Comparison of ENCODE assay signal across 22 mouse cellular contexts in the genomic region with DNA sequence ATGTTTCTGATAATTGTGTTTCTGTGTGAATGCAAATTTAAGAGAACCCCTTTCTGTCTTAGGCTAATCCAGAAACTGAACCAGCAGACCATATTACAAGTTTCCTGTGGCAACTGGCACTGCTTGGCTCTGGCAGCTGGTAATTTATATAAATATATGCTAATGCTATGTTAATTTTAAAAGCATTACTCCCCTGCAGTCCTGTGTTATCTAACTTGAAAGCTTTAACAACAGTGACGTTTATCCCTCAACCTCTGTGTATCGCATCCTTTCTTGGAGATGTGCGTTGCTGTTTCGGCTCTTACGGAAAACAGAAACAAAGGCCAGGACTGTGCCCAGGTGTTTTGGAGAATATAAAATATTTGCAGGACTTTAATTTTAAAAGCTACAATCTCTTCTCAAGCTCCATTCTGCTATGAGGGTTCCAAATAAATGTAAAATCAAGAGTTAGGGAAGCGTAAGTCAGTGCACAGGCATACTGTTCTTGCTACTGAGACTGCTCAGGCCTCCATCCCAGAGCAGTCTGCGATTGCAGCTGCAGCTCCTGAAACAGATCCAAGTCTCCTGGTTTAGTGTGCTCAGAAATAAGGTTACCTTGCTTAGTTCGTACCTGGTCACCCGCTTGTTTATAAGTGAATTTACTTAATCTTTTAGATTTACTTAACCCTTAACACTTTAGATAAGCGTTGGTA. TPM values are rescaled to one million over a fixed set of nuclear protein-coding genes. Genes with fewer than 3 reads are reported as not detected.
DNase-seq lines count a peak whose midpoint lies in the region; ATAC-seq and TF ChIP-seq lines count a peak whose summit lies in the region.
"Had no signal": no experiment of that assay in that cellular context is flagged by ENCODE, and none has a peak within 500 bp of the region (broad histone marks: within the 10 kb centered on the region; RNA-seq: fewer than 3 reads in every experiment).

No protein-coding gene starts in this region.

- peaks cover 12% of the 10 kb centered on the region for H3K4me1 ChIP-seq in forebrain, embryonic 13.5 days
- no peaks in the 10 kb centered on the region for H3K4me1 ChIP-seq in forebrain, embryonic 11.5 days (replicated peaks; ENCODE audit: control insufficient read depth, insufficient read depth, low read length)
- 0 out of 2 replicates have a peak, but pooled peaks cover 7% of the 10 kb centered on the region for H3K4me1 ChIP-seq in hindbrain, embryonic 13.5 days (replicated peaks)
- H3K4me1 ChIP-seq in hindbrain, embryonic 10.5 days (replicated peaks), result no peaks in the 10 kb centered on the region
- no peaks in the 10 kb centered on the region for H3K4me1 ChIP-seq in hindbrain, postnatal 0 days (ENCODE audit: insufficient read depth, low read length)
- H3K4me1 ChIP-seq: kidney, embryonic 15.5 days; lung, embryonic 15.5 days; neural tube, embryonic 12.5 days had no signal

- 0 out of 2 replicates have a peak overlapping the region, but pooled peaks have one; percentile 2 for H3K4me2 ChIP-seq in forebrain, embryonic 13.5 days
- H3K4me2 ChIP-seq in forebrain, embryonic 11.5 days (ENCODE audit: low read depth, low read length, severe bottlenecking), result no peak overlapping the region
- H3K4me2 ChIP-seq in hindbrain, embryonic 13.5 days, result no peak overlapping the region
- no peak overlapping the region for H3K4me2 ChIP-seq in hindbrain, postnatal 0 days (ENCODE audit: low read depth, low read length)
- H3K4me2 ChIP-seq: embryonic facial prominence, embryonic 15.5 days; heart, embryonic 13.5 days; kidney, embryonic 15.5 days; lung, embryonic 15.5 days; neural tube, embryonic 12.5 days had no signal

- intact Hi-C loops in gastrocnemius, postnatal 36 days (cut with DNase I), result no loop called here

- H3K36me3 ChIP-seq in forebrain, embryonic 13.5 days (ENCODE audit: poor library complexity, severe bottlenecking), result 0 out of 2 replicates have a peak, but pooled peaks cover 7% of the 10 kb centered on the region
- no peaks in the 10 kb centered on the region for H3K36me3 ChIP-seq in forebrain, embryonic 11.5 days (ENCODE audit: control insufficient read depth, insufficient read depth, low read length)
- H3K36me3 ChIP-seq in hindbrain, embryonic 13.5 days, result peaks cover 22% of the 10 kb centered on the region
- no peaks in the 10 kb centered on the region for H3K36me3 ChIP-seq in hindbrain, embryonic 10.5 days
- peaks cover 11% of the 10 kb centered on the region; the same call in 1 of the 2 replicates for H3K36me3 ChIP-seq in hindbrain, postnatal 0 days (ENCODE audit: insufficient read depth, low read length)
- H3K36me3 ChIP-seq: lung, embryonic 15.5 days; neural tube, embryonic 12.5 days had no signal

- WGBS in forebrain, embryonic 13.5 days, result 73% methylated on average over 10 of the region's 10 CpGs
- 88% methylated on average over 10 of the region's 10 CpGs for WGBS in forebrain, embryonic 11.5 days
- 80% methylated on average over 10 of the region's 10 CpGs for WGBS in hindbrain, embryonic 13.5 days
- WGBS in hindbrain, embryonic 10.5 days, result 93% methylated on average over 10 of the region's 10 CpGs
- WGBS in hindbrain, postnatal 0 days, result 69% methylated on average over 10 of the region's 10 CpGs

- peak; percentile 87 for ATAC-seq in forebrain, embryonic 13.5 days
- no peak for ATAC-seq in forebrain, embryonic 11.5 days (replicated peaks; ENCODE audit: low FRiP score)
- ATAC-seq in hindbrain, embryonic 13.5 days (ENCODE audit: low FRiP score), result peak; percentile 49; the same call in 1 of the 2 replicates
- no peak for ATAC-seq in hindbrain, postnatal 0 days
- ATAC-seq in megakaryocyte-erythroid progenitor cell, adult 5-6 weeks (replicated peaks; ENCODE audit: low FRiP score, low TSS enrichment, poor library complexity, severe bottlenecking), result no peak
- ATAC-seq: intestine, embryonic 16.5 days; Patski had no signal

- peak overlapping the region; percentile 51 for H3K27ac ChIP-seq in forebrain, embryonic 13.5 days
- no peak overlapping the region for H3K27ac ChIP-seq in forebrain, embryonic 11.5 days (ENCODE audit: low read depth, low read length)
- H3K27ac ChIP-seq in hindbrain, embryonic 13.5 days, result peak overlapping the region; percentile 23; the same call in 1 of the 2 replicates
- no peak overlapping the region for H3K27ac ChIP-seq in hindbrain, embryonic 10.5 days
- H3K27ac ChIP-seq in hindbrain, postnatal 0 days, result no peak overlapping the region
- H3K27ac ChIP-seq: embryonic facial prominence, embryonic 15.5 days; kidney, embryonic 15.5 days; liver, embryonic 14.5 days; lung, embryonic 15.5 days; macrophage; neural tube, embryonic 12.5 days had no signal

- H3K4me3 ChIP-seq in forebrain, embryonic 13.5 days, result no peak overlapping the region
- H3K4me3 ChIP-seq in forebrain, embryonic 11.5 days (ENCODE audit: low read depth, low read length), result no peak overlapping the region
- H3K4me3 ChIP-seq in hindbrain, embryonic 13.5 days, result no peak overlapping the region
- H3K4me3 ChIP-seq in hindbrain, embryonic 10.5 days, result no peak overlapping the region
- no peak overlapping the region for H3K4me3 ChIP-seq in hindbrain, postnatal 0 days (ENCODE audit: low read length)
- H3K4me3 ChIP-seq: embryonic facial prominence, embryonic 15.5 days; gastrocnemius, adult 2 months; heart, embryonic 13.5 days; kidney, embryonic 15.5 days; lung, embryonic 15.5 days; neural tube, embryonic 12.5 days had no signal

- no peak for DNase-seq in forebrain, embryonic 11.5 days (ENCODE audit: low spot score)
- no peak for DNase-seq in hindbrain, embryonic 10.5 days (ENCODE audit: low spot score)
- DNase-seq in brain, adult 2 months (ENCODE audit: low read depth, low spot score), result peak; percentile 48
- DNase-seq in hindbrain, postnatal 0 days (ENCODE audit: low spot score), result peak; percentile 22
- DNase-seq in gastrocnemius, postnatal 36 days, result no peak
- DNase-seq: adrenal gland, postnatal 14 days; thymus, postnatal 25 days had no signal

- H3K9me3 ChIP-seq in forebrain, embryonic 13.5 days (replicated peaks), result no peaks in the 10 kb centered on the region
- H3K9me3 ChIP-seq in forebrain, embryonic 11.5 days (ENCODE audit: control insufficient read depth, low read length), result no peaks in the 10 kb centered on the region
- no peaks in the 10 kb centered on the region for H3K9me3 ChIP-seq in hindbrain, embryonic 13.5 days
- no peaks in the 10 kb centered on the region for H3K9me3 ChIP-seq in hindbrain, embryonic 10.5 days
- no peaks in the 10 kb centered on the region for H3K9me3 ChIP-seq in hindbrain, postnatal 0 days (ENCODE audit: low read length)
- H3K9me3 ChIP-seq: embryonic facial prominence, embryonic 15.5 days; heart, embryonic 13.5 days; kidney, embryonic 15.5 days; lung, embryonic 15.5 days; neural tube, embryonic 12.5 days had no signal

- H3K9ac ChIP-seq in forebrain, embryonic 13.5 days, result no peak overlapping the region
- no peak overlapping the region for H3K9ac ChIP-seq in forebrain, embryonic 11.5 days (ENCODE audit: low read length)
- H3K9ac ChIP-seq in hindbrain, embryonic 13.5 days, result no peak overlapping the region
- no peak overlapping the region for H3K9ac ChIP-seq in hindbrain, postnatal 0 days (replicated peaks; ENCODE audit: low read length)
- H3K9ac ChIP-seq: embryonic facial prominence, embryonic 15.5 days; heart, embryonic 13.5 days; kidney, embryonic 15.5 days; liver, embryonic 14.5 days; lung, embryonic 15.5 days; neural tube, embryonic 12.5 days had no signal

- no peak for TF ChIP-seq CTCF in hindbrain, postnatal 0 days (IDR thresholded peaks at IDR 0.05; ENCODE audit: low read depth)

- H3K27me3 ChIP-seq in forebrain, embryonic 13.5 days, result no peaks in the 10 kb centered on the region
- H3K27me3 ChIP-seq in forebrain, embryonic 11.5 days (ENCODE audit: control insufficient read depth, insufficient read depth, low read length), result no peaks in the 10 kb centered on the region
- H3K27me3 ChIP-seq in hindbrain, embryonic 13.5 days, result no peaks in the 10 kb centered on the region
- H3K27me3 ChIP-seq in hindbrain, embryonic 10.5 days (ENCODE audit: insufficient read depth, poor library complexity, severe bottlenecking), result no peaks in the 10 kb centered on the region
- H3K27me3 ChIP-seq in hindbrain, postnatal 0 days (ENCODE audit: insufficient read depth, low read length), result no peaks in the 10 kb centered on the region
- H3K27me3 ChIP-seq: embryonic facial prominence, embryonic 15.5 days; heart, embryonic 13.5 days; kidney, embryonic 15.5 days; lung, embryonic 15.5 days; neural tube, embryonic 12.5 days; Patski had no signal

RNA-seq across cellular contexts. Expression of a gene that starts 24.6 kb away (rescaled TPM):
- polyA plus RNA-seq in forebrain, embryonic 13.5 days (2015; fragmentation: Nextera tagmentation; extraction: Ambion mirVana), result 14.6 and 15.0 TPM in 2 replicates
- 11.1 and 13.5 TPM in 2 replicates for polyA plus RNA-seq in forebrain, embryonic 11.5 days (2014; fragmentation: Nextera tagmentation; extraction: Ambion mirVana)
- 21.7 and 22.0 TPM in 2 replicates for polyA plus RNA-seq in hindbrain, embryonic 13.5 days (2015; fragmentation: Nextera tagmentation; extraction: Ambion mirVana)
- polyA plus RNA-seq in hindbrain, embryonic 10.5 days (2016; fragmentation: Nextera tagmentation; extraction: Ambion mirVana), result 5.2 and 6.8 TPM in 2 replicates
- 105 and 140 TPM in 2 replicates for total RNA-seq in hindbrain, postnatal 0 days (2014; rRNA removed)
- polyA plus RNA-seq in hindbrain, postnatal 0 days (2015; fragmentation: Nextera tagmentation; extraction: Ambion mirVana), result 35.1 and 36.8 TPM in 2 replicates
- 4.1 and 5.8 TPM in 2 replicates for total RNA-seq in megakaryocyte-erythroid progenitor cell, adult 5-6 weeks (2014; fragmentation: Nextera tagmentation)
- total RNA-seq in megakaryocyte-erythroid progenitor cell, adult 5-6 weeks (2017), result 5.1 and 8.6 TPM in 2 replicates
- total RNA-seq in gastrocnemius, postnatal 36 days (2021), result 10 to 100 TPM; 22.2 to 46.1 TPM

RNA-seq across cellular contexts. Expression of a gene that starts 51.1 kb away (rescaled TPM):
- 49.1 and 52.6 TPM in 2 replicates for polyA plus RNA-seq in forebrain, embryonic 13.5 days (2015; fragmentation: Nextera tagmentation; extraction: Ambion mirVana)
- 19.0 and 19.5 TPM in 2 replicates for polyA plus RNA-seq in forebrain, embryonic 11.5 days (2014; fragmentation: Nextera tagmentation; extraction: Ambion mirVana)
- polyA plus RNA-seq in hindbrain, embryonic 13.5 days (2015; fragmentation: Nextera tagmentation; extraction: Ambion mirVana), result 163 and 173 TPM in 2 replicates
- 7.5 and 20.1 TPM in 2 replicates for polyA plus RNA-seq in hindbrain, embryonic 10.5 days (2016; fragmentation: Nextera tagmentation; extraction: Ambion mirVana)
- total RNA-seq in hindbrain, postnatal 0 days (2014; rRNA removed), result 169 and 202 TPM in 2 replicates
- 670 and 683 TPM in 2 replicates for polyA plus RNA-seq in hindbrain, postnatal 0 days (2015; fragmentation: Nextera tagmentation; extraction: Ambion mirVana)
- not detected in 2 replicates for total RNA-seq in megakaryocyte-erythroid progenitor cell, adult 5-6 weeks (2014; fragmentation: Nextera tagmentation)
- not detected in 2 replicates for total RNA-seq in megakaryocyte-erythroid progenitor cell, adult 5-6 weeks (2017)
- not detected for total RNA-seq in gastrocnemius, postnatal 36 days (2021)
- total RNA-seq: granulocyte monocyte progenitor cell, adult 5-6 weeks; monocyte, adult 5-6 weeks had no signal
- polyA plus RNA-seq: macrophage, Patski had no signal

Comparison
In these comparisons a context has a peak if more than half of its experiments do, and no peak if none do; other contexts are left out.
1. ATAC-seq: peak in forebrain, embryonic 13.5 days (single experiment) and hindbrain, embryonic 13.5 days (single experiment); none in forebrain, embryonic 11.5 days (single experiment), hindbrain, postnatal 0 days (single experiment) and megakaryocyte-erythroid progenitor cell, adult 5-6 weeks (single experiment).
2. H3K27ac ChIP-seq: peak in forebrain, embryonic 13.5 days (single experiment) and hindbrain, embryonic 13.5 days (single experiment); none in forebrain, embryonic 11.5 days (single experiment), hindbrain, embryonic 10.5 days (single experiment) and hindbrain, postnatal 0 days (single experiment).
3. DNase-seq: peak in brain, adult 2 months (single experiment) and hindbrain, postnatal 0 days (single experiment); none in forebrain, embryonic 11.5 days (single experiment), hindbrain, embryonic 10.5 days (single experiment) and gastrocnemius, postnatal 36 days (0 of 2).